Mouse (Mus musculus) ES-Bruce4 (cell line): ENCODE results near the gene Mia. TPM values are rescaled to one million over a fixed set of nuclear protein-coding genes. Genes with fewer than 3 reads are reported as not detected.

Experiments
- H3K27ac ChIP-seq: 2 replicates; pipeline ENCODE4 v1.5.1; 2012; ENCODE audit warnings: low read length, inconsistent platforms; ENCODE audit not compliant: insufficient read depth
- H3K27me3 ChIP-seq: 2 replicates; pipeline ENCODE4 v1.6.1; 2012; ENCODE audit warnings: mild to moderate bottlenecking, low read length, inconsistent platforms; ENCODE audit not compliant: control insufficient read depth, poor library complexity, insufficient read depth, severe bottlenecking
- H3K36me3 ChIP-seq: 2 replicates; pipeline ENCODE4 v1.6.1; 2012; ENCODE audit warnings: inconsistent platforms, mild to moderate bottlenecking, low read length, moderate library complexity; ENCODE audit not compliant: control insufficient read depth, poor library complexity, insufficient read depth, severe bottlenecking
- H3K4me1 ChIP-seq: one replicate; pipeline ENCODE4 v1.8.1; 2011; ENCODE audit warnings: low read length; ENCODE audit not compliant: control insufficient read depth, insufficient read depth
- H3K4me3 ChIP-seq: 2 replicates; pipeline ENCODE4 v1.5.1; 2011; ENCODE audit warnings: low read depth, mild to moderate bottlenecking, low read length
- H3K9ac ChIP-seq: 2 replicates; pipeline ENCODE4 v1.6.1; 2012; ENCODE audit warnings: low read depth, mild to moderate bottlenecking, inconsistent platforms; ENCODE audit not compliant: poor library complexity, severe bottlenecking
- H3K9me3 ChIP-seq: replicated peaks from 2 replicates; pipeline ENCODE4 v1.6.1; 2012; ENCODE audit warnings: mild to moderate bottlenecking, low read length, inconsistent platforms; ENCODE audit not compliant: control insufficient read depth, poor library complexity, insufficient read depth, severe bottlenecking
- CTCF ChIP-seq: IDR thresholded peaks from one replicate; pipeline ENCODE4 v1.8.1; 2011; ENCODE audit warnings: low read depth, low read length
- EP300 ChIP-seq: IDR thresholded peaks from 2 replicates; pipeline ENCODE4 v1.6.1; 2011; ENCODE audit warnings: low read depth, low read length; ENCODE audit not compliant: insufficient read depth
- POLR2A ChIP-seq: IDR thresholded peaks from one replicate; pipeline ENCODE4 v1.8.1; 2011; ENCODE audit warnings: low read length; ENCODE audit not compliant: insufficient read depth
- polyA plus RNA-seq: library from polyadenylated mRNA; stranded (reverse); fragments of >200 nt; gene quantifications from 2 replicates; pipeline ENCODE4 v1.2.4, GENCODE M21; 2011; ENCODE audit warnings: low read depth; ENCODE audit not compliant: missing spikeins, insufficient read depth, insufficient read length

Mia gene
- polyA plus RNA-seq, 1 experiment: 1.0 TPM

- Histone ChIP-seq H3K36me3 (no peaks in the 10 kb centered on the region), H3K9me3 (no peaks in the 10 kb centered on the region), H3K4me1 (peaks cover 1% of the 10 kb centered on the region), H3K27me3 (no peaks in the 10 kb centered on the region), H3K4me3 (peak overlapping the region; percentile 97), H3K27ac (no peak overlapping the region), H3K9ac (peak overlapping the region; percentile 82)
- TF ChIP-seq CTCF (no peak), EP300 (no peak), POLR2A (no peak)
Observed at GRCm38 (mm10) chr7:27165007-27165655, 15.8 kb downstream of the Mia start.

GRCm38 (mm10) chr7:27164112-27164947 lies 16.6 kb downstream of the Mia start:
- Histone ChIP-seq H3K9ac (peak overlapping the region; percentile 82), H3K36me3 (no peaks in the 10 kb centered on the region), H3K4me3 (peak overlapping the region; percentile 97), H3K27ac (no peak overlapping the region), H3K4me1 (peaks cover 2% of the 10 kb centered on the region), H3K9me3 (no peaks in the 10 kb centered on the region), H3K27me3 (no peaks in the 10 kb centered on the region)
- no peak for TF ChIP-seq CTCF

DNA sequence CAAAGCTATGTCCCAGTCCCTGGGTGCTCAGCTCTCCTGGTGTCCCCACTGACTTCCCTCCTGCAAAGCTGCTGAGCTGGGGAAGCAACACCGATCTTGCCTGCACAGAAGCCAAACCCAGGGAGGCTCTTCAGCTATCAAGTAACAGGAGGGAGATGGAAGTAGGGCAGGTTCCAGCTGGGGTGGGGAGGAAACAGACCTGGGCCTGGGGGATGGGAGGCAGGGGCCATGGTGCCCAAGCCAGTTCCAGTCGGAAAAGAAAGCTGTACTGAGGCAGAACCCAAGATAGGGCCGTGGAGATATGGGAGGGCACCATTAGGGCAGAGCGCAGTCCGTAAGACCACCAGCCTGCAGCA lies 17.5 kb downstream of the Mia start:
- Histone ChIP-seq H3K4me3 (no peak overlapping the region), H3K9me3 (no peaks in the 10 kb centered on the region), H3K4me1 (peaks cover 2% of the 10 kb centered on the region), H3K36me3 (no peaks in the 10 kb centered on the region), H3K9ac (no peak overlapping the region), H3K27me3 (no peaks in the 10 kb centered on the region), H3K27ac (no peak overlapping the region)
- TF ChIP-seq POLR2A (no peak), CTCF (no peak), EP300 (no peak)

GRCm38 (mm10) chr7:27162780-27163449 lies 18.0 kb downstream of the Mia start:
- H3K27me3 ChIP-seq: no peaks in the 10 kb centered on the region
- H3K4me3 ChIP-seq: no peak overlapping the region
- H3K9me3 ChIP-seq: no peaks in the 10 kb centered on the region
- no peak for TF ChIP-seq POLR2A
- no peak for TF ChIP-seq CTCF
- no peak for TF ChIP-seq EP300
- H3K27ac ChIP-seq: no peak overlapping the region
- H3K36me3 ChIP-seq: no peaks in the 10 kb centered on the region
- H3K4me1 ChIP-seq: peaks cover 2% of the 10 kb centered on the region
- no peak overlapping the region for H3K9ac ChIP-seq

DNA sequence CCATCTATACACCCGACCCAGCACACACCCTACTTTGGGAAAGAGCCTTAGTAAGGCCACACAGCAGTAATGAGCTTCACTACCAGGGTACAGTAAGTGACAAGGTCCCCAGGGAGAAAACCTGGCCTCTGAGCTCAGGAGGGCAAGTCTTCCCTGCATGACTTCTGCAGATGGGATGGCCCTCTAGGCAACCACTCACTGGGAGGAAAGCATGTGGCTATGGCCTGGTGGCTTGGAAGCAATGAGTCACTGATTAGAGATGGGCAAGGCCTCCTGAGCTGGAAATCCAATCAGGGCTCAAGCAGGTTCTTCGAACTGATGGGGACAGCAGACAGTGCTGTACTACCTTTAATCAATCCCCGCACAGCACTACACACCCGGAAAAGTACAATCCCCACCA lies 19.2 kb downstream of the Mia start:
- Histone ChIP-seq H3K4me3 (no peak overlapping the region), H3K27ac (no peak overlapping the region), H3K9me3 (no peaks in the 10 kb centered on the region), H3K27me3 (no peaks in the 10 kb centered on the region), H3K9ac (no peak overlapping the region), H3K36me3 (no peaks in the 10 kb centered on the region), H3K4me1 (peaks cover 2% of the 10 kb centered on the region)
- TF ChIP-seq CTCF (no peak), EP300 (no peak), POLR2A (no peak)

DNA sequence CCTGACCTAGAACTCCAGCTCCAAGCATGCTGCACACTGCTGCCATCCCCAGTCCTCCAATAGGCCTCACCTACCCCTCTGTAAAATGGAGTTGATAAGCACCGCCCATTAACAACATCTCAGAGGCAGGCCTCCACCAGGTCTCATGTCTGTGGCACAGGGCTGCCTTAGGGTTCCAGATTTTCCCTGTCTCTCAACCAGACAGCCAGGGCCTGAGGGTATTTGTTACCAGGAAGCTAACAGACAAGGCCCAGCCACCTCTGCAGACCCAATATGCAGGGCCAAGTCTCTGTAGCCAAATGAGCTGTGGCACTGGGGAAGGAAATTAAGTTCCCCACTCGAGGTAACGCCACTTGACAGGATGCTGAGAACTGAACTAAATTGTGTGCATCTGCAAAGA lies 20.0 kb downstream of the Mia start:
- no peaks in the 10 kb centered on the region for H3K9me3 ChIP-seq
- H3K36me3 ChIP-seq: no peaks in the 10 kb centered on the region
- no peak overlapping the region for H3K27ac ChIP-seq
- H3K27me3 ChIP-seq: no peaks in the 10 kb centered on the region
- TF ChIP-seq EP300 (no peak), POLR2A (no peak), CTCF (no peak)
- H3K4me1 ChIP-seq: peaks cover 3% of the 10 kb centered on the region
- H3K9ac ChIP-seq: no peak overlapping the region
- H3K4me3 ChIP-seq: no peak overlapping the region
